Mouse (Mus musculus) spleen, embryonic (tissue): Measurements from ENCODE around the gene Nelfa.
"Not testable (repeated sequence)": the region's sequence is repeated elsewhere in the genome, so short reads cannot be mapped to it uniquely, and the experiment has no call there.

Experiments used
- CTCF ChIA-PET: fragments of 350-600 bp; sonication (Branson Sonifier 250); formaldehyde crosslinking; loops from one replicate; lab custom pipeline; 2022; lab: Charles Lee

The Nelfa gene

DNA sequence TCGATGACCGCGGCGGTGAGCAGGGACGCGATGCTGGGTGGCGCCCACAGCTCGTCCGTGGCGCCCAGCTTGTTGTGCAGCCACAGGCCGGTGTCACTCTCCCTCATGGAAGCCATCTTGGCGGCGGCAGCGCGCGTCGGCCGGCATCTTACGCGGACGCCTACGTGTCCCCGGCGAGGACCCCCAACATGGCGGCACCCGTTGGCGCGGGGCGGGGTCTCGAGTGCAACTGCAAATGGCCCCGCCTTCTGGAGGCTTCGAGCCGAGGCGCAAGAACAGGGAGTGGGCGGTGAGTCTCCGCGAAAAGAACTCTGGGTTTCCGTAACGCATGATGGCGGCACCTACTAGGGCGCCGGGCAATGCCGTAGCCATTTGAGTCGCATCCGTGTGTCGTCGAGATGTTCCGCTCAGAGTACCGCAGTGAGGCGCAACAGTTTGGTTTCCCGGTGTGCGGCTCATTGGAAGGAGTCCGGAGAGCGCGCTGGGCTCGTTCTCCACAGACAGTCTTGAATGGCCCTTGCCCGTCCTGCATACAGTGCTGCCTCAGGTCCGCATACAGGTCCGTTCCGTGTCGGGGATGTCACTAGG, at the start of gene Nelfa:
Gene Nelfa, minus strand, starts transcription at position 294 of the 588 bp plus-strand sequence.
- CTCF ChIA-PET: interaction anchor here (0.9 to 1.0 kb wide), 2 partner anchors 16 to 53 kb away, joined by 3 read pairs; no protein-coding TSS in a partner anchor

DNA sequence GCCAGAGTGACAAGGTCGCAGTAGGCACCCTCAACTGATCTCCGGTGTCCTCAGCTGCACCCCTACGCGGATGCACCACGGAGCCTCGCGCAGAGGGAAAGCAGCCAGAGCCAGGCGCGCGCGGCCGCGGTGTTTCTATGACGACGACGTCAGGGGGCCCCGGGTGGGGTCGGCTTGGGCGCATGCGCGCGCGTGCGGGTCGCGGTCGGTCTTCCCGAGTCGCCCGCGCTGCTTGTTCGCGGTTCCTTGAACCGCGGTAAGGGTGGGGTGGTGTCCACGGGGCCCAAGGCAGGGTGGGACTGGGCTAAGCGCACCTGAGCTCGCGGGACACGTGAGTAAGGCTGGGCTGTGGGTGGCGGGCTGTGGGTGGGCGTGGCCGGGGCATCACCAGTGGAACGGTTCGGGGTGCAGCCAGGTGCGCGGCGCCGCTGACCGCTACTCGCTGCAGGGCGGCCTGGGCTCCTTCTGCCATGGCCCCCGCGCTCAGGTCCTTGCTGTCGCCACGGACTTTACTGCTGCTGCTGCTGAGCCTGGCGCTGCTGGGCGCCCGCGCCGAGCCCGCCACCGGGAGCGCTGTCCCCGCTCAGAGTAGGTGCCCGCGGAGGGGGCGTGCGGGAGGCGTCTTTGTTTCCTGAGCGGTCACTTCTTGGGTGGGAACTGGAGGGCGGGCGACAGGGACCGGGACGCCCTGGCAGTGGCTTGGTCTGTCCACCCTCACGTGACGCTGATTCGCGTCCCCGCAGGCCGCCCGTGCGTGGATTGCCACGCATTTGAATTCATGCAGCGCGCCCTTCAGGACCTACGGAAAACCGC, 47.3 kb upstream of the Nelfa start, which contains the start of gene Gm1673:
Gene Gm1673, plus strand, starts transcription at position 125 of the 813 bp plus-strand sequence.
- CTCF ChIA-PET: no interaction called here

DNA sequence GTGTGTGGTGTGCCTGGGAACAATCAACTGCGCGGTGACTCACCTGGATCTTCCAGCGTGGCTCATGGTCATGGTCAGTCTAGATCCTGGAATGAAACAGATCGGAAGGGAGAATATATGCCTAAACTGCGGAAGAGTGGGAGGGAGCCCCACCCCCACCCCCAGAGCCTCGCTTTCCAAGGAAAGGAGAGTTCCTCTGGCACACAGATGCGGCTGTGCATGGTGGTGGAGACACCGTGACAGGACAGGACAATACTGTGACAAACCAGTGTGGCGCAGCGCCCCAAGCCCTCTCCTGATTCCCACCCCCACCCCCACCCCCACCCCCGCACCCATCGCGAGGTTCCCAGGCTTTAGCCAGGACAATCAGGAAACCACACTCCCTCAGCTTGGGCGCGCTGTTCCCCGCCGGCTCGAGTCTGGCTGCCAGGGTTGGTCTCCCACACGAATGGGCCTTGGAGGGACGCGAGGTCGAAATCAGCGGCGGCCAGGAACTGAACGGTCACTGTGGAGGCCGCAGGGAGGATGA, 46.6 kb upstream of the Nelfa start:
- CTCF ChIA-PET: no interaction called here

- CTCF ChIA-PET: interaction anchor here (0.6 kb wide), 1 partner anchor 15 kb away, joined by 6 read pairs; no protein-coding TSS in a partner anchor
These were observed 40.1 kb upstream of the Nelfa start for GRCm38 (mm10) chr5:33976267-33976666.

DNA sequence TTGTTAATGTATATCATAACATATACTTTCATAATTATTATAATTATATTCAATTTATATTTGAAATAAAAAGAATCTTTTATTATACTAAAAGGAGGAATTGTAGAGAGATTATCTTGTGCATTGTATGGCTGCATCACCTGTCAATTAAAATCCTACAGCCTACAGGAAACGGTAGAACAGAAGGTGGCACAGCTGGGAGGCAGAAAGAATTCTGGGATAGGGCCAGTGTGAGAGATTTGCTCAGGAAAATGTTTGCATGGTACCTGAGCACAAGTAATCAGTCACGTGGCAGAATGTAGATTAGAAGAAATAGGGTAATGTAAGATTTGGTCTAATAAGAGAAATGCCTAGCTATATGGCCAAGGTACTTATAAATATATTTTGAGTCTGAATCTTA, 38.5 kb upstream of the Nelfa start:
- CTCF ChIA-PET: no interaction called here

DNA sequence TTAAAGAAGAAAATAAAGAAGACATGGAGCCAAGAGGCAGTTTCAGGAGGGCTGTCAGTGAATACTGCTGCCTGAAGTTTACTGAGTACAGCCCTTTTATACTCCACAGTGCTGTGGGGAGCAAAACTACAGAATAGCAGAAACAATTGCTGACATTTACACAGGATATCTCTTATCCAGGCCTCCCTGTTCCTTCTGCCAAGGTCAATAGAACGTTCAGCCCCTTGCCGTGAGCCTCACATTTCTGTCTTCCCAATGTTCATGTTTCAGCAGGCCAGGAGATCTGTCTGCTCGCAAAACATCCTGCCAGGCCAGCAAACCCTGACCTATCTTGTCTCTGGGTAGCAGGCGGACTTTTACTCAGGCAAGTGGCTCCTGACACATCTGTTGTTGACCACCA, 23.2 kb upstream of the Nelfa start:
- CTCF ChIA-PET: no interaction called here

DNA sequence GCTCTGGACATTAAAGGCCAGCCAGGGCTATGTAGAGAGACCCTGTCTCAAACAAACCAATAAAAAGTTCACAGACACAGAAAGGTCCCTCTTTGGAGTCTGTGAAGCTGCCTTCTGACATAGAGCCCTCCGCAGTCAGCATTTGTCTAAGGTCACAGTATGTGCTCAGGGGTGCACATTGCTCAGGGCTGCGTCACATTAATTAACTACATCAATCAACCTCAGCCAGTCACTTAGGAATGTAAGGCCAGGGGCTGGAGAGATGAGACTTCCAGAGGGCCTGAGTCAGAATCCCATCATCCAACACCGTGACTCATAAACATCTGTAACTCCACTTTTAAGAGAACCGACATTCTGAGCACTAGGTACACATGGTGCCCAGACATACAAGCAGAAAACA, 19.7 kb upstream of the Nelfa start:
- CTCF ChIA-PET: interaction anchor here (0.7 kb wide), 1 partner anchor 15 kb away, joined by 5 read pairs; no protein-coding TSS in a partner anchor

GRCm38 (mm10) chr5:33954354-33954753, 18.1 kb upstream of the Nelfa start:
- CTCF ChIA-PET: no interaction called here

GRCm38 (mm10) chr5:33953471-33954185, 17.4 kb upstream of the Nelfa start:
- CTCF ChIA-PET: interaction anchor here (0.6 to 0.7 kb wide), 2 partner anchors 143 to 1877 kb away, joined by 3 to 15 read pairs; no protein-coding TSS in a partner anchor

GRCm38 (mm10) chr5:33948314-33948713, 12.1 kb upstream of the Nelfa start:
- CTCF ChIA-PET: no interaction called here

GRCm38 (mm10) chr5:33947035-33947434, 10.8 kb upstream of the Nelfa start:
- CTCF ChIA-PET: not testable (repeated sequence)

DNA sequence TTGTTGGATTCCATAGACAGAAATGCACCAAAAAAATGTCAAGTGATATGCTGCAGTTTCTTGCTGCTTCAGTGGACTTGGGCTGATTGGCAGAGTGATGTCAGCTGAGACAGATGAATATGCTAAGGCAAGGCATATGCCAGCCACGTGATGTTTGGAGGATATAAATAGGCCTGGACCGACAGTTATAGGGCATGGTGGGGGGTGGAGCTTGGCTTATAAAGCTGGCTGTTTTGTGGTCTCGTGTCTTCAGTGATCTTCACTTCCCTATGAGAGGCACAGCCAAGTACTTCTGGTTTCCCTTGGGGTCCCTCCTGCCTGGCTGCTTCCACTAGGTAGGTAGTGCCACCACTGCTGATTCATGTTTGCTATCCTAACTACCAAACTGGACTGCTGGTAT, 2.2 kb upstream of the Nelfa start:
- CTCF ChIA-PET: interaction anchor here (0.6 kb wide), 1 partner anchor 452 kb away, joined by 3 read pairs; no protein-coding TSS in a partner anchor

DNA sequence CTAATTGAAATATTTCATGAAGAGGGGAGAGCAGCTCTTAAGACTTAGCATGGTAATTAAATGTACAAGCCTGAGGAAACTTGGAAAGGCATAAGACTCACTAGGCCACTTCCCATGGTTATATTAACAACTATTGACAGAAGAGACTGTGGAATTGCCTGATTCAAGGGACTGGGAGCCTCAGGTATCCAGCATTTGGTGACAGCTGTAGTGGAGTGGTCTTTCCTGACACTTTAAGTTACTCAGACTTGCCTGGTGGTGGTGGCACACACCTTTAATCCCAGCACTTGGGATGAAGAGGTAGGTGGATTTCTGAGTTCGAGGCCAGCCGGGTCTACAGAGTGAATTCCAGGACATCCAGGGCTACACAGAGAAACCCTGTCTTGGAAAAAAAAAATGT, 1.0 kb upstream of the Nelfa start:
- CTCF ChIA-PET: no interaction called here

DNA sequence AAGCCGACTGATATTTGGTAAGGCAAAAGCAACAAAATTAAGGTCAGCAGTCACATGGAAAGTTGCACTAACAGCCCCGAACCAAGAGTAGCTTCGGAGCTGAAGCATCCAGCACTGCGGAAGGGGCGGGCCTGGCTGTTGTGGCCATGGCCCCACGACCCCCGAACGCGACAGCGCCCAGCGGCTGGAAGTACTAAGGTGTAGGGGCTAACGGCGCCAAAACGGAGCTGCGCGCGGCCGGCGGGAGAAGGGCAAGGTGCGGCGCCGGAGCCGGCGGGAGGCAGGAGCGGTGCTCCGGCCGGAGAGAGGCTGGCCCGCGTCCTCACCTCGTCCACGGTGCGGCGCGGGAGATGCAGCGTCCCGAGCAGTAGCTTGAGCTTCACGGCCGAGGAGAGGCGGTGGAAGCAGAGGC, 507 bp downstream of the Nelfa start:
- CTCF ChIA-PET: interaction anchor here (0.9 to 1.0 kb wide), 2 partner anchors 16 to 52 kb away, joined by 3 read pairs; no protein-coding TSS in a partner anchor

DNA sequence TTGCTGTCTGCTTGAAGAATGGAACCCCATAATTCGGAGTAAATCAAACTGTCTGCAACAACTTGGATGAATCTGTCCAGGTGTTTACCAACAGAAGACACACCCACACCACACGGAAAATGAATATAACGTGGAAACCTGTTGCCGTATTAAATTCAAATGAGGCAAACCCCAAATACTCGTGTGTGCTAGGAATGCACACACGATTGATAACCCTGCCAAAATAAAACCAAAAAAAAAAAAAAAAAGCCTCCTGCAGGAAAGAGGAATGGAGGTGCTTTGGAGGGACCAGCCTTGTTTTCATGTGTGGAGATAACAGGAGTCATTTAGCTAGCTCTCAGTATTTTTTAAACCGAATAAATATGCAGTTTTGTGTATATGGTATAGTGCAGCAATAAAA, 1.3 kb downstream of the Nelfa start:
- CTCF ChIA-PET: no interaction called here

- CTCF ChIA-PET: interaction anchor here (0.5 kb wide), 1 partner anchor 15 kb away, joined by 3 read pairs; no protein-coding TSS in a partner anchor
These were observed 2.1 kb downstream of the Nelfa start for GRCm38 (mm10) chr5:33934081-33934480.

GRCm38 (mm10) chr5:33932413-33932812, 3.8 kb downstream of the Nelfa start:
- CTCF ChIA-PET: no interaction called here

DNA sequence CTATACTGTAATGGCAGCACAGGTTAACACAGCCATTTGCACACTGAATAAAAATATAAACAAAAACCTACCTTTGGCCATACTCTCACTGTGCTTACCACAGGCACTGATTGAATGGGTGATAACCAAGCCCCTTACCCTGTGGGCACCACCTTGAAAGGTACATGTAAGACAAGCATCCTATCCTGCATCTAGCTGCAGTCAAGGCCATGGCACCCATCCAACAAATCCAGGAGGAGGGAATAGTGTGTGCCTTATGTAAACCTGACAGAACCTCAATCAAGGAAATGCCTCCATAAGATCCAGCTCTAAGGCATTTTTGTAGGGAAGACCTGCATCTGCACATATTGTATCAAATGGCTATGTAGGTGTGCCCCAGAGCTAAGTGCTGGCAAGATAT, 10.0 kb downstream of the Nelfa start:
- CTCF ChIA-PET: no interaction called here

- CTCF ChIA-PET: no interaction called here
These were observed 13.6 kb downstream of the Nelfa start for GRCm38 (mm10) chr5:33922566-33922965.

GRCm38 (mm10) chr5:33921486-33922235, 14.6 kb downstream of the Nelfa start:
- CTCF ChIA-PET: no interaction called here

- CTCF ChIA-PET: no interaction called here
These were observed 15.3 kb downstream of the Nelfa start for GRCm38 (mm10) chr5:33920924-33921323.
